Mouse (Mus musculus) hindbrain, embryonic 16.5 days (tissue): ENCODE measurements around the gene Cdkal1. TPM values are rescaled to one million over a fixed set of nuclear protein-coding genes. Genes with fewer than 3 reads are reported as not detected.

Source experiments
- ATAC-seq: fragments of 200-750 bp; cut with Nextera tagmentation; 2 replicates; pipeline ENCODE4 v1.8.0; 2017; ENCODE audit warnings: moderate TSS enrichment, moderate library complexity
- H3K27ac ChIP-seq: fragments of 300-500 bp; sonication (generic); 2 replicates; pipeline ENCODE4 v1.5.1; 2014; ENCODE audit warnings: low read depth, mild to moderate bottlenecking, control low read depth, low read length, moderate library complexity
- H3K27me3 ChIP-seq: fragments of 300-500 bp; sonication (generic); replicated peaks from 2 replicates; pipeline ENCODE4 v1.6.1; 2014; ENCODE audit warnings: low read length; ENCODE audit not compliant: control insufficient read depth, insufficient read depth
- H3K36me3 ChIP-seq: fragments of 300-500 bp; sonication (generic); 2 replicates; pipeline ENCODE4 v1.6.1; 2014; ENCODE audit warnings: mild to moderate bottlenecking, low read length, moderate library complexity, mixed read lengths; ENCODE audit not compliant: control insufficient read depth, insufficient read depth
- H3K4me1 ChIP-seq: fragments of 300-500 bp; sonication (generic); 2 replicates; pipeline ENCODE4 v1.6.1; 2014; ENCODE audit warnings: low read depth, low read length; ENCODE audit not compliant: control insufficient read depth, insufficient read depth
- H3K4me2 ChIP-seq: fragments of 300-500 bp; sonication (generic); 2 replicates; pipeline ENCODE4 v1.6.1; 2014; ENCODE audit warnings: mild to moderate bottlenecking, low read length, control low read depth, moderate library complexity
- H3K4me3 ChIP-seq: fragments of 300-500 bp; sonication (generic); 2 replicates; pipeline ENCODE4 v1.5.1; 2014; ENCODE audit warnings: mild to moderate bottlenecking, low read length, control low read depth, moderate library complexity
- H3K9ac ChIP-seq: fragments of 300-500 bp; sonication (generic); 2 replicates; pipeline ENCODE4 v1.6.1; 2014; ENCODE audit warnings: low read depth, mild to moderate bottlenecking, control low read depth, low read length, moderate library complexity
- H3K9me3 ChIP-seq: fragments of 300-500 bp; sonication (generic); 2 replicates; pipeline ENCODE4 v1.6.1; 2014; ENCODE audit warnings: mild to moderate bottlenecking, low read length, moderate library complexity; ENCODE audit not compliant: control insufficient read depth
- WGBS: fragments of 180-500 bp; shearing (Covaris S2); extraction: QIAGEN DNeasy Blood & Tissue Kit; methylation state at CpG from one replicate; pipeline ENCODE4 v1.1.7; 2014; 5-methylcytosine and 5-hydroxymethylcytosine counted together
- polyA plus RNA-seq: library from polyadenylated mRNA; unstranded; fragments of >200 nt; fragmentation: Nextera tagmentation; extraction: Ambion mirVana; gene quantifications from 2 replicates; pipeline ENCODE4 v1.2.1, GENCODE M21; 2015

The Cdkal1 gene
- polyA plus RNA-seq, 1 experiment from 2014 or later = 19.4 TPM

DNA sequence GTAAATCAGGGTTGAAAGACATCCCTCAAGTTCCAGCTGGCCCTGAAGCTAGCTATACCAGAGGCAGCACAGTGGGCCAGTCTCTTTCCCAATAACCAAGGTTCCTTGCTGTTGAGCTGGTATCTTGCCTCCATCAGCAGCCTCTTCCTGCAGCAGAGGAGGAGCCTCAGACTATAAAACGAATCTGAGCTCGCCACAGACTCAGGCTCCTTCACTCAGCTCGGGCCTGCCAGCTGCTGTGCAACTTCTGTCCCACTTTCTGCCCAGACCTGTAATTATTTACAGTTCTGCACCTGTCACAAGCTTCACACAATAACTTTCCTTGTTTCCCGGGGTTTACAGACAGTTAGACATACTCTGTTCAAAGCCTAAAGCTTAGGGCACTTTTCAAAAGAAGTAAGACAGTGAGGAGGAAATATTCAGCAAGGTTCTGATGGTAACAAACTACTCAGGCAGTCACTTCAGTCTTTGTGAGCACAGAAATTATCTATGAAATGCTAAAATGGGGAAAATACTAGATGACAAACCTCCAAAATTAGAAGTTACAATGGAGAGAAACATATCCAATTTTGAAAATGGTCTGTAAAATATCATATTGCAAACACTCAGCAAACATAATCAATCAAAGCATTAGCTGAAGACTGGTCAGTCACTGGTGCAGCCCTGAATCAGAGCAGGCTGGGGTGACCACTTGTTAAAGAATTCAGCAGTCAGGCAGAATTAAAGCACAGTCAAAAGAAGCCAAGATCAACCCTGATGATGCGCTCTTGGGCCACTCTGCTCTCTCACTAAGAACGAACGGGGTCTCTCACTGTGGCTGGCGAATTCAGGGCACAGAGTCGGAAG, 108.8 kb downstream of the Cdkal1 start:
- H3K4me2 ChIP-seq = no peak overlapping the region
- no peaks in the 10 kb centered on the region for H3K9me3 ChIP-seq
- WGBS = 52% methylated on average over 9 of the region's 9 CpGs
- no peak overlapping the region for H3K4me3 ChIP-seq
- ATAC-seq = peak; percentile 48; the same call in 1 of the 2 replicates
- no peak overlapping the region for H3K27ac ChIP-seq
- H3K27me3 ChIP-seq = no peaks in the 10 kb centered on the region
- H3K36me3 ChIP-seq = no peaks in the 10 kb centered on the region
- no peak overlapping the region for H3K9ac ChIP-seq
- H3K4me1 ChIP-seq = no peaks in the 10 kb centered on the region

- no peaks in the 10 kb centered on the region for H3K9me3 ChIP-seq
Measured at GRCm38 (mm10) chr13:29745073-29745472, 110.4 kb downstream of the Cdkal1 start.

GRCm38 (mm10) chr13:29744188-29744587, 111.3 kb downstream of the Cdkal1 start:
- Histone ChIP-seq H3K9me3 (no peaks in the 10 kb centered on the region), H3K27ac (no peak overlapping the region), H3K4me1 (no peaks in the 10 kb centered on the region), H3K4me2 (no peak overlapping the region), H3K27me3 (no peaks in the 10 kb centered on the region), H3K4me3 (no peak overlapping the region), H3K36me3 (no peaks in the 10 kb centered on the region), H3K9ac (no peak overlapping the region)
- 81% methylated on average over 3 of the region's 3 CpGs for WGBS
- no peak for ATAC-seq

More at GRCm38 (mm10) chr13:29745073-29745472, 110.4 kb downstream of the Cdkal1 start:
- WGBS = 63% methylated on average over 2 of the region's 2 CpGs
- Histone ChIP-seq H3K4me1 (no peaks in the 10 kb centered on the region), H3K4me3 (no peak overlapping the region), H3K27ac (no peak overlapping the region), H3K4me2 (no peak overlapping the region), H3K9ac (no peak overlapping the region), H3K27me3 (no peaks in the 10 kb centered on the region), H3K36me3 (no peaks in the 10 kb centered on the region)
- ATAC-seq = no peak

DNA sequence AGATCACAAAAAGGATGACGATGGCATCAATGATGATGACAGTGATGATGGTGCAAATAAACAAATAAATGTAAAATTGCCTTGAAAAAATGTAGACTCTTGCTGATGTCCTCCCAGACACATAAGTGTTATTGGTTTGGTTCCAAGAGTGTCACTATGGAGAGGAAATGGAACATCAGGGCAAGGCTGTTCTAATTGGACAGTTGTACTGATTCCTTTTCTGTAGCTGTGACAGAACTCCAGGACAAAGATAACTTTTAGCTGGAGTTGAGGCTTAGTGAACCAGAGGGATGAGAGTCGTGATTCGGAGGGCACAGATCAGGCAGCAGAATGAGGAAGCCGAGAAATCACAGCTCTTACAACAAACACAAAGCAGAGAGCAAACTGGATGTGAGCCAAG, 111.7 kb downstream of the Cdkal1 start:
- WGBS = 77% methylated on average over 4 of the region's 4 CpGs
- no peak overlapping the region for H3K27ac ChIP-seq
- no peak overlapping the region for H3K4me2 ChIP-seq
- no peaks in the 10 kb centered on the region for H3K4me1 ChIP-seq
- no peaks in the 10 kb centered on the region for H3K36me3 ChIP-seq
- ATAC-seq = no peak
- no peaks in the 10 kb centered on the region for H3K27me3 ChIP-seq
- H3K9me3 ChIP-seq = no peaks in the 10 kb centered on the region
- H3K9ac ChIP-seq = no peak overlapping the region
- no peak overlapping the region for H3K4me3 ChIP-seq

DNA sequence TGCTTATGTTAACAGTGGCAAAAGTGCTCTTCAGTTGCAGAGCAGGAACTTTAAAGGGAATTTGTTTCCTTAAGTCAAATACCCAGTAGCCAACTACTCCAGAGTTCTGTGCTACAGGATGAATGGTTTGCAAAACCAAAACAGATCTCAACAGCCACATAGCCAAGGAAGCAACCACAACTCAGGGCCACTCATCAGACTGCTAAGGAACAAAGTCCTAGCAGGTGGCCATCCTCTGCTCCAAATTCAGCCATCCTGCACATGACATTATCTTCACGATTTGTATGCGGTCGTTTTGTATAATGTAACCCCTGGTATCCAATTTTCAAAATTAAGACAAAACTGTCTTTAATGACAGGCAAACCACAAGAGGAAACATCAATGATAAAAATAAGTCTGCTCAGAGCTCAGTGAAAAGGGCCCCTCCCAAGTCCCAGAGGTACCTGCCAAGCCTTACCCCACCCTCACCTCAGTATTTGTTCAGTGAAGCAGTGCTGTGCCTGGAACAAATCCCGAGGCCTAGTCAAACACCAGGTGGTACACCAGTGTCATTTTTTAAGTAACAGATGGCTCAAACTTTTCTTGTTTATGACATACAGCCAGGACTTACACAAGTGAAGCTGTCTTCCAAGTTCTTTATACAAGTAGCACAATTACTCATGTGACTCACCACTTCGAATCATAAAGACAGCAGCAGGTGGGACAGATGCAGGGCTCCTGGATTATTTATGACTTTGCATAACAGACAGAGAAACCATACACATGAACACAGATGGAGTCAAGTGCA, 117.6 kb downstream of the Cdkal1 start:
- 55% methylated on average over 5 of the region's 5 CpGs for WGBS
- Histone ChIP-seq H3K9me3 (no peaks in the 10 kb centered on the region), H3K4me3 (no peak overlapping the region), H3K27ac (no peak overlapping the region), H3K9ac (no peak overlapping the region), H3K36me3 (no peaks in the 10 kb centered on the region), H3K4me2 (no peak overlapping the region), H3K27me3 (no peaks in the 10 kb centered on the region), H3K4me1 (no peaks in the 10 kb centered on the region)
- peak; percentile 56; the same call in 1 of the 2 replicates for ATAC-seq

DNA sequence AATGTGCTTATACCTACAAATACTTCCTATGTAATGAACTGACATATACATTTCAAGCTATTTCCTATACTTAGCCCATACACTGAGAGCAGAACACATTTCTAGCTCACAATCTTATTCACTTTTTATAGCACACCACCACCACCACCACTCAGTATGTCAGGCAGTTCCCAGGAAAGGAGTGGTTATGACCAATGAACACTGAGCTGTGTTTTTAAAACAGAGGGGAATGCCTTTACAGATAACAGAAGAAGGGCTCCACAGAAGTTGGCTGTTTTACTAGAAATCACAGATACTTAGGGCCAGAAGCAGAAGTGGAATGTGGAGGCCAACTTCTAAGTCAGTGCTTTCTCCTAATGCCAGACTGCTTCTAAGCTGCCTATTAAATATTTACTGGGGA, 121.0 kb downstream of the Cdkal1 start:
- Histone ChIP-seq H3K4me2 (no peak overlapping the region), H3K27ac (no peak overlapping the region), H3K27me3 (no peaks in the 10 kb centered on the region), H3K4me3 (no peak overlapping the region), H3K9ac (no peak overlapping the region), H3K9me3 (no peaks in the 10 kb centered on the region), H3K36me3 (no peaks in the 10 kb centered on the region), H3K4me1 (no peaks in the 10 kb centered on the region)
- no peak for ATAC-seq

- Histone ChIP-seq H3K27me3 (no peaks in the 10 kb centered on the region), H3K9me3 (no peaks in the 10 kb centered on the region), H3K4me2 (no peak overlapping the region), H3K36me3 (no peaks in the 10 kb centered on the region), H3K4me3 (no peak overlapping the region), H3K9ac (no peak overlapping the region), H3K27ac (no peak overlapping the region), H3K4me1 (no peaks in the 10 kb centered on the region)
- ATAC-seq = no peak
- 91% methylated on average over 5 of the region's 5 CpGs for WGBS
Measured at GRCm38 (mm10) chr13:29726154-29726825, 129.2 kb downstream of the Cdkal1 start.

DNA sequence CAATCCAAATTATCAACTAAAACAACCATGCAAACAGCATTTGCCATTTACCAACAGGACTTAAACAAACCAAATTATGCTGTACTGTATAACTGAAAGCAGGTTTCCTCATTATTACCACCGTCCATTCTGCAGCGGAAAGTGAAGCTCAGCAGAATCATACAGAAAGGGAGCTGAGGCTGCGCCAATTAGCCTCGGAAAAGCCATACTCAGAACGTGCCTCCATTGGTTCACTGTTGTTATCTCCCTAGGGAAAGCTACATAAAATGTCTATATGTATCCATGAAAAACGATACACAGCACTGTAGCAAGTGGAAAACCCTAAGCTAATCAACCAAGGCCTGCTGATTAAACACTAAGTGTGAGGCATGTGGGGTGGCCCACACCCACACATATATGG, 130.6 kb downstream of the Cdkal1 start:
- Histone ChIP-seq H3K4me2 (no peak overlapping the region), H3K27me3 (no peaks in the 10 kb centered on the region), H3K36me3 (no peaks in the 10 kb centered on the region), H3K9me3 (no peaks in the 10 kb centered on the region), H3K4me3 (no peak overlapping the region), H3K9ac (no peak overlapping the region), H3K27ac (no peak overlapping the region), H3K4me1 (no peaks in the 10 kb centered on the region)
- WGBS = 61% methylated on average over 6 of the region's 6 CpGs
- peak; percentile 42 for ATAC-seq

DNA sequence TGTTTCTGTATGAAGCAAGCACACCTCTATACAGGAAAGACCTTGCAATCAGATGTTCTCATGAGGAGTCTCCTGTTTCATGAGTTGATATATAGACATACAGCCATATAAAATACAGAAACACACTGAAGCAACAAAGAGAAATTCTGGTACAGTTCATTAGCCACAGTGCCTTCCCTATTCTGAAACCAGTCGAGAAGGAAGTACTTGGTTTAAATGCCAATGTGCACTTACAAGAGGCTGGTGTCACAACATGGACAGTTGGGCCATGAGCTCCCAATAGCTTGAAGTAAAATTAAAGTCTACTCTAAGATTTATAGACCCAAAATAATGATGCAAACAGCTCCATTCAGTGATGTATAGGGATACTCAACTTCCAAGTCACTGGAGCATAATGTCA, 132.3 kb downstream of the Cdkal1 start:
- 72% methylated on average over 1 of the region's 1 CpGs for WGBS
- H3K27me3 ChIP-seq = no peaks in the 10 kb centered on the region
- H3K36me3 ChIP-seq = no peaks in the 10 kb centered on the region
- no peaks in the 10 kb centered on the region for H3K4me1 ChIP-seq
- no peak for ATAC-seq
- H3K4me2 ChIP-seq = no peak overlapping the region
- no peaks in the 10 kb centered on the region for H3K9me3 ChIP-seq
- no peak overlapping the region for H3K9ac ChIP-seq
- H3K27ac ChIP-seq = no peak overlapping the region
- H3K4me3 ChIP-seq = no peak overlapping the region
